Mouse (Mus musculus): Measurements from ENCODE around the gene Gm11569. TPM values are rescaled to one million over a fixed set of nuclear protein-coding genes. Genes with fewer than 3 reads are reported as not detected.
"Not testable (repeated sequence)": the region's sequence is repeated elsewhere in the genome, so short reads cannot be mapped to it uniquely, and the experiment has no call there.

The Gm11569 gene
- not detected in 2 replicates for polyA plus RNA-seq (2011; ENCODE audit: insufficient read length, low read depth, missing spikeins)

- not testable (repeated sequence) for H3K4me3 ChIP-seq (ENCODE audit: insufficient read depth, low read length); H3K27ac ChIP-seq (ENCODE audit: insufficient read depth, low read length); H3K4me1 ChIP-seq (ENCODE audit: control insufficient read depth, insufficient read depth, low read length)
These were observed at the start of gene Gm11569 for GRCm38 (mm10) chr11:99798832-99799231. Gm11569 (minus strand) TSS chr11:99798932.

- H3K4me3 ChIP-seq (ENCODE audit: insufficient read depth, low read length), result no peak overlapping the region
- TF ChIP-seq POLR2A (IDR thresholded peaks at IDR 0.05; ENCODE audit: low read depth, low read length), result no peak
- TF ChIP-seq CTCF (IDR thresholded peaks at IDR 0.05; ENCODE audit: borderline replicate concordance, insufficient read depth, low read length), result no peak
- H3K4me1 ChIP-seq (ENCODE audit: control insufficient read depth, insufficient read depth, low read length), result no peaks in the 10 kb centered on the region
- no peak overlapping the region for H3K27ac ChIP-seq (ENCODE audit: insufficient read depth, low read length)
These were observed 48.0 kb upstream of the Gm11569 start for GRCm38 (mm10) chr11:99846746-99847145.

- TF ChIP-seq POLR2A (IDR thresholded peaks at IDR 0.05; ENCODE audit: low read depth, low read length), result no peak
- no peak for TF ChIP-seq CTCF (IDR thresholded peaks at IDR 0.05; ENCODE audit: borderline replicate concordance, insufficient read depth, low read length)
- no peak overlapping the region for H3K4me3 ChIP-seq (ENCODE audit: insufficient read depth, low read length)
- H3K4me1 ChIP-seq (ENCODE audit: control insufficient read depth, insufficient read depth, low read length), result no peaks in the 10 kb centered on the region
- no peak overlapping the region for H3K27ac ChIP-seq (ENCODE audit: insufficient read depth, low read length)
These were observed 43.5 kb upstream of the Gm11569 start for GRCm38 (mm10) chr11:99842185-99842584.

GRCm38 (mm10) chr11:99837966-99838365 lies 39.2 kb upstream of the Gm11569 start, which contains the start of gene 2300003K06Rik:
2300003K06Rik (minus strand) TSS chr11:99838066.
- H3K27ac ChIP-seq (ENCODE audit: insufficient read depth, low read length), result no peak within 1 kb of the TSS
- TF ChIP-seq POLR2A (IDR thresholded peaks at IDR 0.05; ENCODE audit: low read depth, low read length) (no peak), CTCF (IDR thresholded peaks at IDR 0.05; ENCODE audit: borderline replicate concordance, insufficient read depth, low read length) (no peak)

GRCm38 (mm10) chr11:99815566-99815965 lies 16.8 kb upstream of the Gm11569 start, which contains the start of gene Gm11564:
Gm11564 (minus strand) TSS chr11:99815666.
- not testable (repeated sequence) for H3K4me3 ChIP-seq (ENCODE audit: insufficient read depth, low read length); H3K27ac ChIP-seq (ENCODE audit: insufficient read depth, low read length); H3K4me1 ChIP-seq (ENCODE audit: control insufficient read depth, insufficient read depth, low read length)

More at GRCm38 (mm10) chr11:99837966-99838365, 39.2 kb upstream of the Gm11569 start, which contains the start of gene 2300003K06Rik:
- Histone ChIP-seq H3K4me1 (ENCODE audit: control insufficient read depth, insufficient read depth, low read length) (no peaks in the 10 kb centered on the region), H3K4me3 (ENCODE audit: insufficient read depth, low read length) (no peak within 1 kb of the TSS)

GRCm38 (mm10) chr11:99809792-99810191 lies 11.1 kb upstream of the Gm11569 start, which contains the start of gene Krtap4-13:
Krtap4-13 (minus strand) TSS chr11:99809892.
- not testable (repeated sequence) for H3K27ac ChIP-seq (ENCODE audit: insufficient read depth, low read length); H3K4me3 ChIP-seq (ENCODE audit: insufficient read depth, low read length); H3K4me1 ChIP-seq (ENCODE audit: control insufficient read depth, insufficient read depth, low read length)

- H3K27ac ChIP-seq (ENCODE audit: insufficient read depth, low read length), result not testable (repeated sequence)
These were observed 5.6 kb upstream of the Gm11569 start, which contains the start of gene Gm11554 for GRCm38 (mm10) chr11:99804346-99804745. Gm11554 (minus strand) TSS chr11:99804446.

GRCm38 (mm10) chr11:99793367-99793766 lies 5.4 kb downstream of the Gm11569 start, which contains the start of gene Gm11596:
Gm11596 (minus strand) TSS chr11:99793467.
- TF ChIP-seq CTCF (IDR thresholded peaks at IDR 0.05; ENCODE audit: borderline replicate concordance, insufficient read depth, low read length), result no peak
- TF ChIP-seq POLR2A (IDR thresholded peaks at IDR 0.05; ENCODE audit: low read depth, low read length), result no peak

More at GRCm38 (mm10) chr11:99804346-99804745, 5.6 kb upstream of the Gm11569 start, which contains the start of gene Gm11554:
- H3K4me1 ChIP-seq (ENCODE audit: control insufficient read depth, insufficient read depth, low read length); H3K4me3 ChIP-seq (ENCODE audit: insufficient read depth, low read length): not testable (repeated sequence)

GRCm38 (mm10) chr11:99784900-99785299 lies 13.8 kb downstream of the Gm11569 start, which contains the start of gene Krtap4-9:
Krtap4-9 (plus strand) TSS chr11:99785200.
- not testable (repeated sequence) for H3K4me1 ChIP-seq (ENCODE audit: control insufficient read depth, insufficient read depth, low read length); H3K4me3 ChIP-seq (ENCODE audit: insufficient read depth, low read length); H3K27ac ChIP-seq (ENCODE audit: insufficient read depth, low read length)

More at GRCm38 (mm10) chr11:99793367-99793766, 5.4 kb downstream of the Gm11569 start, which contains the start of gene Gm11596:
- no peak within 1 kb of the TSS for H3K4me3 ChIP-seq (ENCODE audit: insufficient read depth, low read length)
- H3K4me1 ChIP-seq (ENCODE audit: control insufficient read depth, insufficient read depth, low read length), result no peaks in the 10 kb centered on the region
- H3K27ac ChIP-seq (ENCODE audit: insufficient read depth, low read length), result no peak within 1 kb of the TSS

- TF ChIP-seq CTCF (IDR thresholded peaks at IDR 0.05; ENCODE audit: borderline replicate concordance, insufficient read depth, low read length), result no peak
- no peak for TF ChIP-seq POLR2A (IDR thresholded peaks at IDR 0.05; ENCODE audit: low read depth, low read length)
- Histone ChIP-seq H3K4me3 (ENCODE audit: insufficient read depth, low read length) (no peak within 1 kb of the TSS), H3K4me1 (ENCODE audit: control insufficient read depth, insufficient read depth, low read length) (no peaks in the 10 kb centered on the region)
These were observed 18.1 kb downstream of the Gm11569 start, which contains the start of gene Krtap4-8 for GRCm38 (mm10) chr11:99780604-99781003. Krtap4-8 (minus strand) TSS chr11:99780704.

GRCm38 (mm10) chr11:99778401-99778800 lies 20.3 kb downstream of the Gm11569 start:
- no peak overlapping the region for H3K27ac ChIP-seq (ENCODE audit: insufficient read depth, low read length)
- H3K4me3 ChIP-seq (ENCODE audit: insufficient read depth, low read length), result no peak overlapping the region
- TF ChIP-seq CTCF (IDR thresholded peaks at IDR 0.05; ENCODE audit: borderline replicate concordance, insufficient read depth, low read length) (no peak), POLR2A (IDR thresholded peaks at IDR 0.05; ENCODE audit: low read depth, low read length) (no peak)
- no peaks in the 10 kb centered on the region for H3K4me1 ChIP-seq (ENCODE audit: control insufficient read depth, insufficient read depth, low read length)

More at GRCm38 (mm10) chr11:99780604-99781003, 18.1 kb downstream of the Gm11569 start, which contains the start of gene Krtap4-8:
- H3K27ac ChIP-seq (ENCODE audit: insufficient read depth, low read length), result no peak within 1 kb of the TSS

- H3K4me3 ChIP-seq (ENCODE audit: insufficient read depth, low read length); H3K4me1 ChIP-seq (ENCODE audit: control insufficient read depth, insufficient read depth, low read length); H3K27ac ChIP-seq (ENCODE audit: insufficient read depth, low read length): not testable (repeated sequence)
These were observed 25.9 kb downstream of the Gm11569 start, which contains the start of gene Gm11595 for GRCm38 (mm10) chr11:99772813-99773212. Gm11595 (minus strand) TSS chr11:99772913.

Data from embryonic fibroblast, embryonic 13.5 days (primary cell).